Mouse (Mus musculus) heart, adult 8-10 months (tissue): ENCODE measurements around the gene Wdcp. TPM values are rescaled to one million over a fixed set of nuclear protein-coding genes. Genes with fewer than 3 reads are reported as not detected.

ENCODE experiments used
- total RNA-seq, 4 experiments: library from RNA; stranded (reverse); gene quantifications; 2 replicates each; pipeline ENCODE4 v1.2.4; 2022

Wdcp gene
- total RNA-seq, 4 experiments from 2014 or later = 7.1 to 9.4 (median 8.0) TPM

Other genes with a start within 250 kb of the Wdcp start
- under 1 TPM; 0.11 to 0.50 (median 0.19) TPM for gene Fam228a, start 104.9 kb upstream of the Wdcp start, total RNA-seq
- gene Pfn4, start 74.3 kb upstream of the Wdcp start, total RNA-seq = 1 to 10 TPM; 2.2 to 5.0 (median 2.9) TPM
- gene Fam228b, start 74.0 kb upstream of the Wdcp start, total RNA-seq = 1 to 10 TPM; 5.9 to 7.6 (median 7.3) TPM
- 10 to 100 TPM; 44.3 to 55.8 (median 47.9) TPM for gene Sf3b6, start 25.8 kb upstream of the Wdcp start, total RNA-seq
- under 1 TPM; 0.27 to 0.95 (median 0.67) TPM for gene Fkbp1b, start 1.7 kb upstream of the Wdcp start, total RNA-seq
- 1 to 10 TPM in 1 of 4 experiments, under 1 TPM in 3; 0.69 to 1.5 (median 0.77) TPM for gene Mfsd2b, start 31.1 kb downstream of the Wdcp start, total RNA-seq
- 10 to 100 TPM; 69.2 to 77.6 (median 75.9) TPM for gene Ubxn2a, start 64.4 kb downstream of the Wdcp start, total RNA-seq
- 10 to 100 TPM; 11.2 to 12.8 (median 12.3) TPM for gene Atad2b, start 74.0 kb downstream of the Wdcp start, total RNA-seq